Mouse (Mus musculus) macrophage (primary cell): ENCODE measurements around the gene Dll3. TPM values are rescaled to one million over a fixed set of nuclear protein-coding genes. Genes with fewer than 3 reads are reported as not detected.
A peak's percentile ranks its signal among the peaks of the same experiment; 100 is the strongest.

ENCODE experiments used
- H3K27ac ChIP-seq: fragments of 350-480 bp; formaldehyde crosslinking; 2 replicates; pipeline ENCODE4 v1.9.0; 2021
- H3K36me3 ChIP-seq: fragments of 350-480 bp; formaldehyde crosslinking; 2 replicates; pipeline ENCODE4 v1.9.0; 2021; ENCODE audit errors: inconsistent target
- H3K4me3 ChIP-seq: fragments of 350-480 bp; formaldehyde crosslinking; 2 replicates; pipeline ENCODE4 v1.9.0; 2021; ENCODE audit errors: inconsistent target
- H3K79me2 ChIP-seq: fragments of 350-480 bp; formaldehyde crosslinking; 2 replicates; pipeline ENCODE4 v1.9.0; 2021; ENCODE audit errors: inconsistent target
- WGBS: methylation state at CpG from one replicate; pipeline ENCODE4 v1.1.7; 2026; ENCODE audit warnings: inconsistent platforms; ENCODE audit not compliant: missing documents; 5-methylcytosine and 5-hydroxymethylcytosine counted together
- polyA plus RNA-seq: library from polyadenylated mRNA; stranded (reverse); fragments of 250-400 nt; gene quantifications from 3 replicates; pipeline ENCODE4 v1.2.4, GENCODE M21; 2018; ENCODE audit warnings: inconsistent platforms
- total RNA-seq, 78 experiments: library from RNA; depleted of rRNA; stranded (reverse); fragments of 250-400 nt; gene quantifications; 1 replicate in 9 of 78; 2 replicates in 24 of 78; 3 replicates in 43 of 78; 4 replicates in 2 of 78; pipeline ENCODE4 v1.2.4; 2018; ENCODE audit warnings: inconsistent platforms in 56 of 78

Gene Dll3
- not detected for total RNA-seq (2018; cell fraction: chromatin; rRNA removed)
- not detected for total RNA-seq (2018; cell fraction: cytosol; rRNA removed)
- not detected for total RNA-seq (2018; cell fraction: nucleus; rRNA removed)
- polyA plus RNA-seq = not detected in 3 replicates

GRCm38 (mm10) chr7:28301616-28302433 is at the start of gene Dll3:
TSS of gene Dll3 (minus strand) at chr7:28302238.
- WGBS = 6% methylated on average over 30 of the region's 30 CpGs
- Histone ChIP-seq H3K36me3 (peaks cover 21% of the 10 kb centered on the region), H3K4me3 (no peak within 1 kb of the TSS), H3K79me2 (no peaks in the 10 kb centered on the region), H3K27ac (no peak within 1 kb of the TSS)

- Histone ChIP-seq H3K79me2 (peaks cover 18% of the 10 kb centered on the region), H3K4me3 (peak overlapping the region; percentile 98), H3K27ac (peak overlapping the region; percentile 59; the same call in 1 of the 2 replicates), H3K36me3 (peaks cover 22% of the 10 kb centered on the region; the same call in 1 of the 2 replicates)
- 6% methylated on average over 4 of the region's 4 CpGs for WGBS
Observed at GRCm38 (mm10) chr7:28351676-28352191, 49.7 kb upstream of the Dll3 start.

- WGBS = 2% methylated on average over 50 of the region's 50 CpGs
- Histone ChIP-seq H3K4me3 (peak within 1 kb of the TSS; percentile 98), H3K36me3 (peaks cover 22% of the 10 kb centered on the region; the same call in 1 of the 2 replicates), H3K79me2 (peaks cover 18% of the 10 kb centered on the region), H3K27ac (peak within 1 kb of the TSS; percentile 86)
Observed at GRCm38 (mm10) chr7:28350155-28350883, 48.3 kb upstream of the Dll3 start, which contains the start of gene Rps16. TSS of gene Rps16 (plus strand) at chr7:28350652.

- 83% methylated on average over 7 of the region's 7 CpGs for WGBS
- Histone ChIP-seq H3K36me3 (peaks cover 11% of the 10 kb centered on the region; the same call in 1 of the 2 replicates), H3K27ac (peak overlapping the region; percentile 29; the same call in 1 of the 2 replicates), H3K4me3 (no peak overlapping the region), H3K79me2 (peaks cover 18% of the 10 kb centered on the region)
Observed at GRCm38 (mm10) chr7:28348601-28349000, 46.6 kb upstream of the Dll3 start.

GRCm38 (mm10) chr7:28347746-28348145 is 45.7 kb upstream of the Dll3 start:
- WGBS = 30% methylated on average over 3 of the region's 3 CpGs
- H3K36me3 ChIP-seq = peaks cover 3% of the 10 kb centered on the region; the same call in 1 of the 2 replicates
- no peak overlapping the region for H3K4me3 ChIP-seq
- H3K79me2 ChIP-seq = peaks cover 18% of the 10 kb centered on the region
- H3K27ac ChIP-seq = peak overlapping the region; percentile 29

GRCm38 (mm10) chr7:28344637-28345036 is 42.6 kb upstream of the Dll3 start:
- Histone ChIP-seq H3K36me3 (no peaks in the 10 kb centered on the region), H3K27ac (no peak overlapping the region), H3K4me3 (no peak overlapping the region), H3K79me2 (no peaks in the 10 kb centered on the region)
- WGBS = 2% methylated on average over 4 of the region's 4 CpGs

- 85% methylated on average over 7 of the region's 7 CpGs for WGBS
- Histone ChIP-seq H3K79me2 (peaks cover 21% of the 10 kb centered on the region), H3K27ac (no peak overlapping the region), H3K36me3 (no peaks in the 10 kb centered on the region), H3K4me3 (no peak overlapping the region)
Observed at GRCm38 (mm10) chr7:28341381-28341780, 39.3 kb upstream of the Dll3 start.

- Histone ChIP-seq H3K79me2 (peaks cover 41% of the 10 kb centered on the region), H3K27ac (peak overlapping the region; percentile 83), H3K36me3 (no peaks in the 10 kb centered on the region; the same call in 1 of the 2 replicates), H3K4me3 (peak overlapping the region; percentile 71)
- WGBS = 13% methylated on average over 16 of the region's 19 CpGs
Observed at GRCm38 (mm10) chr7:28339213-28339917, 37.3 kb upstream of the Dll3 start.

GRCm38 (mm10) chr7:28338108-28338998 is 36.3 kb upstream of the Dll3 start, which contains the start of gene Supt5:
TSS of gene Supt5 (minus strand) at chr7:28338746.
- Histone ChIP-seq H3K4me3 (peak within 1 kb of the TSS; percentile 71), H3K36me3 (no peaks in the 10 kb centered on the region; the same call in 1 of the 2 replicates), H3K27ac (peak within 1 kb of the TSS; percentile 83), H3K79me2 (peaks cover 51% of the 10 kb centered on the region)
- under 1% methylated on average over 62 of the region's 77 CpGs for WGBS

GRCm38 (mm10) chr7:28335471-28335870 is 33.4 kb upstream of the Dll3 start:
- H3K4me3 ChIP-seq = no peak overlapping the region
- WGBS = 92% methylated on average over 2 of the region's 2 CpGs
- peaks cover 80% of the 10 kb centered on the region for H3K79me2 ChIP-seq
- H3K27ac ChIP-seq = no peak overlapping the region
- peaks cover 5% of the 10 kb centered on the region; the same call in 1 of the 2 replicates for H3K36me3 ChIP-seq

GRCm38 (mm10) chr7:28334534-28334933 is 32.5 kb upstream of the Dll3 start:
- no peak overlapping the region for H3K27ac ChIP-seq
- H3K36me3 ChIP-seq = peaks cover 13% of the 10 kb centered on the region
- WGBS = 92% methylated on average over 4 of the region's 4 CpGs
- peaks cover 82% of the 10 kb centered on the region for H3K79me2 ChIP-seq
- H3K4me3 ChIP-seq = no peak overlapping the region

- 95% methylated on average over 2 of the region's 2 CpGs for WGBS
- H3K36me3 ChIP-seq = peaks cover 66% of the 10 kb centered on the region
- H3K79me2 ChIP-seq = peaks cover 30% of the 10 kb centered on the region
- no peak overlapping the region for H3K27ac ChIP-seq
- H3K4me3 ChIP-seq = no peak overlapping the region
Observed at GRCm38 (mm10) chr7:28328260-28328659, 26.2 kb upstream of the Dll3 start.

GRCm38 (mm10) chr7:28326457-28326856 is 24.4 kb upstream of the Dll3 start:
- H3K27ac ChIP-seq = no peak overlapping the region
- peaks cover 77% of the 10 kb centered on the region for H3K36me3 ChIP-seq
- H3K79me2 ChIP-seq = peaks cover 12% of the 10 kb centered on the region
- WGBS = 92% methylated on average over 4 of the region's 4 CpGs
- no peak overlapping the region for H3K4me3 ChIP-seq
